Mouse (Mus musculus) liver (tissue): ENCODE measurements around the gene Slc19a3.

Source experiments
- DNase-seq: peaks from one replicate; pipeline ENCODE4 v3.0.0-alpha.2; 2020; ENCODE audit warnings: mixed read lengths

The Slc19a3 gene

DNA sequence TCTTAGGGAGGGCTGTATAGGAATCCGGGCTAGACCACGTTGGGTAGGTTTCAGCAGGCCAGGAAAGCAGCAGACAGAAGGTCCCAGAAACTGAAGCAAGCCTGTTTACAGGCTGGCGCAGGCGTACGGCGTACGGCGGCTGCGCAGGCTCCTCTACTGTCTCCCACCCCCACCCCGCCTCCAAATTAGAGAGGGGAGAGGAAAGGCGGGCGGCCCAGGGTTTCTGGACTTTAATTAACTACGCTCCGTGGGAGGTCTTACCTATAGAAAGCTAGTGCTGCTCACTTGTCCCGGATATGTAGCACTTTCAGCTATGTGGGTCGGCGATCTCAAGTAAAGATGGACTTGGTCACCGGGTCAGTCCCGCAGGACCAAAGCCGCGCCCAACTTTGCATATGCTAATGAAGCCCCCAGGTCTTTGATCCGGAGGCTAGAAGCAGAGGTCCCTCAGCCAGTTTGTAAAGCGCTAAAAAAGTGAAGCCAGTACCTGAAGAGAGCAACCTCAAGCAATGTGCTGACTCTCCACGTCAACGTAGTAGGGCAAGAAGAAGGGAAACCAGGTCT lies at the start of gene Slc19a3:
Slc19a3 (minus strand) TSS at position 340 of the 564 bp plus-strand sequence.
- peak; percentile 37 for DNase-seq

DNA sequence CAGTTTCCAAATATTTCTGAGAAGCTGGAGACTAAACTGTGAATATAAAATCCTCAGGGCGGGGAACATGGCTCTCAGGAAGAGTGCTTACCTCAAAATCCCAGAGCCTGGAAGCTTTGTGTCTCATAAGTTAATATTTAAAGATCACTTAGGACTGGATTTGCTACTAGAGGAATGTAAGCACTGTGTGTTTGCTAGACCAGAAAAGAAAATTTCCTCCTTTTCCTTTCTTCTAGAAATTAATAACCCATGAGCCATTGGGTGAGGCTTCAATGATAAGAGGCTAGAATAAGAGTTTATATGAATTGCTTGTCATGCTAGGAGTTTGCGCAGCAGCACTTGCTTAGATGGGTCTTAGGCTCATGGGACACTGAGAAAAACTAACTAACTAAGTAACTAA lies 46.5 kb upstream of the Slc19a3 start:
- no peak for DNase-seq

DNA sequence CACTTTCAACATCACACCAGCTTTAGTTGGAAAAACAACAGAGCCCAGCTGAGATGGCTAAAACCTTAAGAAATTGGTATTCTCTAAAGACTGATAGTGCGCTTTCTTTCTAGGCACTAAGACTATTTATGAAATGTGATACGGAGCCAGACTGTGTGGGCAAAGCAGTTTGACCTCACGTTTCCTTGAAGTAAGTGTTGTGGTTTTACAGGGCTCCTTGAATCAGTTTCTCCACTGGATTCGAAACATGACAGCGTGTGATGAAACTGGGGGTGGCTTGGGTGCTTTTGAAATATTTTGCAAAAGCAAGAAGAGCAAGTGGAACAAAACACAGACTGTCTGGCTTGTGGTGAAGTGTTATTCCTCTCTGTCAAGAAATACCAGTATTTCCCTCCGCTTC lies 38.8 kb upstream of the Slc19a3 start:
- DNase-seq: no peak

- peak; percentile 34 for DNase-seq
Observed at GRCm38 (mm10) chr1:83076190-83076917, 38.1 kb upstream of the Slc19a3 start.

- no peak for DNase-seq
Observed at GRCm38 (mm10) chr1:83075526-83076189, 37.4 kb upstream of the Slc19a3 start.

DNA sequence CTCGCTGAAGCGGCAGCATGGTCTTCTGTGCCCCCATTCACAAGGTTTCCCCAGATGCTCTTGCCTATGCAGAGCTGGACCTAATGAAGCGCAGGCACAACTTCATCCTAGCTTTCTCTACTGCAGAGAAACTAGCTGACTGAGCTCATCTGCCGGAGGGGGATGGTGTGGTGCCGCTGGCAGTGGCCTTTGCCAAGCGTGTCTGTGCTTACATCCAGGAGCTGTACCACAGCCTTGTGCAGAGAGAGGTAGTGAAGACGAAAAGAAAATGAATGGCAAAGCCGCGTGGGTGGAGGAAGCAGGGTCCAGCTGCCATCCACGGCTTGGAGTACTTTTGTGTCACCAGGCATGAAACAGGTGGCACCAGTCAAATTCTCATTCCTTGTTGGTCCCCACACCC lies 29.0 kb upstream of the Slc19a3 start:
- DNase-seq: no peak

GRCm38 (mm10) chr1:83066577-83066976 lies 28.3 kb upstream of the Slc19a3 start:
- no peak for DNase-seq

DNA sequence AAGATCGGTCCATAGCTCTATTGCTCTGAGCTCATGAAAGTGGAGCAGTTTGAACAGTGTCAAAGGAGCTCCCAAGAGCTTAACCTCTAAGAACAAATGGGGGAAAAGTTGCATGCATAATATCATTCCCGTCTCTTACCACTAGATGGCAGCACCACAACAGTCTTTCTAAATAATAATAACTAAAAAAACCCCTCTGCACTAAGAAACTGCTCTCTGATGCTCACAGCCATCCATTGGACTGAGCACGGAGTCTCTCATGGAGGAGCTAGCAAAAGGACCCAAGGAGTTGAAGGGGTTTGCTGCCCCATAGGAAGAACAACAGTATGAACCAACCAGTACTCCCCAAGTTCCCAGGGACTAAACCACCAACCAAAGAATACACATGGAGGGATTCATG lies 26.6 kb upstream of the Slc19a3 start:
- DNase-seq: no peak

GRCm38 (mm10) chr1:83060643-83061042 lies 22.4 kb upstream of the Slc19a3 start, which contains the start of gene Krtap28-13:
TSS of gene Krtap28-13 (plus strand) at chr1:83060930.
- no peak for DNase-seq

DNA sequence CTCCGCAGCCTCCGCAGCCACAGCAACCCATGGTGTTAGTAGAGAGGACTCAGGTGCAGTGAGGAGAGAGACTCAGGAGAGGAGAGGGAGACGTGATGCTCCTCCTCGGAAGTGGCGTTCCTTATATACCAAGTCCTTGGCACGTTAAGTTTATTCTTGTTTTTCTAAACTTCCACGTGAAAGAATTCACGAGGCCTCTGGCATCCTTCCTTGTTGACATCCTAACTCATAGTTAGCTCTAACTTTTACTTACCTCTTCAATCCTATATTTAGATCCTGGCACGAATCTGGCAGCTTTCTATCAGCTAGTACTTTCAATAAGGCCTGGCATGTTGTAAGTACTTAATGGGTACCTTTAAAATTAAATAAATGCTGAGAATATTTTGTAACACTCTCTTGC lies 21.0 kb upstream of the Slc19a3 start, which contains the start of gene A030005K14Rik:
A030005K14Rik (minus strand) TSS at position 101 of the 400 bp plus-strand sequence.
- DNase-seq: no peak

DNA sequence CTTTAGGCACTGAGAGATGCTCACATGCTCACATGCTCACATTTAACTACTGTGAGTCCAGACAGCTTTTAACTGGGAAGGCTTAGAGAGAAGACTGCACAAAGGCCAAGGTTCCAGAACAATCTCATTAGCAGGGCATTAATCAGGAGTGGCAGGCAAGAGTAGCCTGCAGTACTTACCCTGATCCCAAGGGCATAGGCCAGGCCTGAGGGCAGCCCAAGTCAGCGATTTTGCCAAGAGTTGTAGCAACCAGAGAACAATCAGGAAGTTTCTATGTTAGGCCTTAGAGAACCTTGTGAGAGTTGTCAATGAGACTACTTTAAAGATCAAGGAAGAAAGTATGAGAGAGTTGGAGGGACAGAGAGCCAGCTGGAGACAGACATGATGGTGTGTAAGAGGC lies 20.2 kb upstream of the Slc19a3 start:
- DNase-seq: no peak

DNA sequence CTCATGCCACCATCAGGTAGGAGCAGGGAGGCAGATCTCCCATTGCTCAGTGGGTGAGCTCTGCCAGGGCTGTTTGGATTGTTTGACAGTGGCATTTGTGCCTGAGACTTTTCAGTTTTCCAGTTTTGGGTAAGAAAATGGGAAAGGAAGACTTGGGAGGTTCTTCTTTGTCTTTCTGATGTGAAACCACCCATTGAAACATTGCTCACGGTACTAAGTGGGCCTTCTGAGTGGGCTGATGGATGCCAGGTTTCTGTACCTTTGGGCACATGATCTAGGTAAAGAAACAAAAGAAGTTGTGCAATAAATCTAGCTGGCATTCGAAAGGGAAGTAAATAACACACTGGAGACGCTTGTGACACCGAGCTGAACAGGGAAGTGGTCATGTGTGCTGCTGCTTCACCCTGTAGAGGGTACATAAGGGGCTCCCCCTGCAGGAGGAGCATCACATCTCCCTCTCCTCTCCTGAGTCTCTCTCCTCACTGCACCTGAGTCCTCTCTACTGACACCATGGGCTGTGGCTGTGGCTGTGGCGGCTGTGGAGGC lies 6.7 kb upstream of the Slc19a3 start, which contains the start of gene Gm47969:
Gm47969 (plus strand) TSS at position 51 of the 546 bp plus-strand sequence.
- DNase-seq: no peak

DNA sequence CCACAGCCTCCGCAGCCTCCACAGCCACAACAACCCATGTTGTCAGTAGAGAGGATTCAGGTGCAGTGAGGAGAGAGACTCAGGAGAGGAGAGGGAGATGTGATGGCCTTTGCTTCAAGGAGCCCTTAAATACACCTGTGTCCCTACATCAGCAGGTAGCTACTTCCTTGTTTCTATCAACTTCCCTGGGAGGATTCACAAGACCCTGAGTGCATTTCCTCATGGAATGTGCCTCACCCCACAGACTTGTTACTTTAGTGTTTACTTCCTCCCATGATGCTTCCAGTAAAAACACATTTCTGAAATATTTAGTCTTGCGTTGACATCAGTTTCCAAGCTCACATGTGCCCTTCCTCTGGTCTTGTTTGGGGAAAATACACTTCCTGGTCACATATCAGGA lies 4.1 kb upstream of the Slc19a3 start, which contains the start of gene Krtap28-10:
Krtap28-10 (minus strand) TSS at position 101 of the 400 bp plus-strand sequence.
- DNase-seq: no peak

DNA sequence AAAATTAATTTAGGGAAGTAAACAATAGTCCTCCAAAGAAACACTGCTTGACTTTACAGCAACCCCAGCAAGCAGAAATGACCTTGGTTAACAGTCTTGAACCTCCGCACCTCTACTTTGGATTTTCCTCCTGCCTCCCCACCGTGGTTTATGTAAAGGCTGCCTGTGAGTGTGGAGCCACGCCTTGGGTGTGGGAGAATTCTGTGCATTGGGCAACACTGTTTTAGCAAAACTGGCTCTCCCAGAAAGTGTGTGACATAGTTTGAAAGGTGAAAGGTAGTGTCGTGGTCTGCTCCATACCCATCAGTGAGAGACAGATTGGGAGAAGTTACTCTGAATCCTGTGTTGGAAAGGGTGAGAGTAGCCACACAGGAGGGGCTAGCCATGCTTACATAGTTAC lies 832 bp upstream of the Slc19a3 start:
- no peak for DNase-seq

DNA sequence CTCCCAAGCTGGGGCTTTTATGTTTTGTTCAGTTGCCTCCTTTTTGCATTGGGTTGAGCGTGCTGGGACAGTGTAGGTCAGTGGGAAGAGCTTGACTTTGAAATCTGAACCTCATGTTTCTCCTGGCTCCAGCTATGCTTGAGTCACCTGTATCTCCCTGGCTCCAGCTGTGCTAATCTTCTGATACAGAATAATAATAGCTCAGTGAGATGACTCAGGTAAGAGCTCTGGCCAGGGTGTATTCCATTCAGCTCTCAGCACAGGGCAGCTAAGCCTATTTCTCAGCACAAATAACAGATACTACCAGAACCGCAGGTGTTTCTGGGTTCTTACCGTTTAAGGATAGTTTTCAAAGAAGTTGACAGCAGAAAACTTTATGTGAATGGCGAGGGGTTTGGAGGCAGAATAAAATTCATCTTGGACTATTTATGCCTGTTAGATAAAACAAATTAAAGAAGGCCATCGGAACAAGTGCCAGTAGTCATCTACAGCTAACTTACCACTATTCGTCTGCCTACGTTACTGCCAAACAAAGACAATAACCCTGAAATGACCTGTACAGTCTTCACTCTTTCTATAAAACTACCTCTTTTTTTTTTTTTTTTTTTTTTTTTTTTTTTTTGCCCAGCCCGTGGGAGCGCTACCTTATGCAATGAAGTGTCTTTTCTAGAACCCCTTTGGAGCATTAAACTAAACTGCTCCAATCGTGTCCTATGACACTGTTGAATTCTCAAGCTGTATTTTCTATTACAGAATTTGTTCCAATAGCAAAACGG lies 1.2 kb downstream of the Slc19a3 start:
- no peak for DNase-seq

GRCm38 (mm10) chr1:83034509-83034908 lies 3.7 kb downstream of the Slc19a3 start:
- no peak for DNase-seq

GRCm38 (mm10) chr1:83032508-83032907 lies 5.7 kb downstream of the Slc19a3 start:
- no peak for DNase-seq

- no peak for DNase-seq
Observed at GRCm38 (mm10) chr1:83031950-83032349, 6.3 kb downstream of the Slc19a3 start.

- no peak for DNase-seq
Observed at GRCm38 (mm10) chr1:83016556-83016955, 21.7 kb downstream of the Slc19a3 start.

GRCm38 (mm10) chr1:83015329-83015879 lies 22.8 kb downstream of the Slc19a3 start:
- no peak for DNase-seq

DNA sequence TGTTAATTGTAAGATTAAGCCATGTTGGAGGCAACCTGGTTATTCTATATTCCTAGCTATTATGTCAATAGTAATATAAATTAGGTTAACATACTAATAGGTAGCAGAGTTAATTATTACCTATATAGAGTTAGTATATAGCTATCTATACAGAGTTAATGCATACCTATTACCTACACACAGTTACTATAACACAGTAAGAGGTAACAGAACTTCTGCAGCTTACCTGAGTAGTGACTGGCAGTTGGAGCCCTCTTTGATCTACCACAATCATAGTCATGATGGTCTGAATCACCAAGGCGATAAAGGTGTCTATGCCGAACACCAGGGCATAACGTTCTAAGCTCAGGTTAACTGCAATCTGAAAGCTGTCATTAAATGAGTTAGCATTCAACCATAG lies 23.8 kb downstream of the Slc19a3 start:
- DNase-seq: no peak

GRCm38 (mm10) chr1:83007471-83007870 lies 30.8 kb downstream of the Slc19a3 start:
- DNase-seq: no peak
